Mouse (Mus musculus): ENCODE results near the gene Arpc1a. TPM values are rescaled to one million over a fixed set of nuclear protein-coding genes. Genes with fewer than 3 reads are reported as not detected.

Gene Arpc1a
- polyA plus RNA-seq, 1 experiment = 197 TPM

GRCm38 (mm10) chr5:145139571-145140519 is 56.2 kb downstream of the Arpc1a start, which contains the start of the genes Pdap1 and Bud31:
Gene Pdap1 (minus strand): TSS chr5:145140238.
Gene Bud31 (plus strand): TSS chr5:145140362.
- DNase-seq (ENCODE audit: low read depth) = no peak

DNA sequence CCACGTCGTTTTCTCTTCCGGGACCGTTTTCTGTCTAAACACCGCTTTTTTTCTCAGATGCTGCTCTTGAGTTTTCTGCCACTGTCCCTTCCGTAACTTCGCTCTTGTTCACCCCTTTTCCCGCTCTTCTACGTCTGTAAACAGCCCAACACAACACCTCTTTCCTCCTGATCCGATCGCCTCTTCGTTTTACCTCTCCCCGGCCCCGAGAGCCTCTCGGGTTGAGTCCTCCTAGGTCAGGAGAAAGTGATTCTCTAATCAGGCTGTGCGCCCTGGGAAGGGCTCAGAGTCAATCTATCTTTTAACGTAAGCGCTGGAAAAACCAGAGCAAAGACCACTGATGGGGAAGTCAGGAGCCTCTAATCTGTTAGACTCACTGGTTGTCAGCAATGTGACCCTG is 57.0 kb downstream of the Arpc1a start:
- no peak for DNase-seq (ENCODE audit: low read depth)

- no peak for DNase-seq (ENCODE audit: low read depth)
Measured at GRCm38 (mm10) chr5:145147748-145148147, 64.1 kb downstream of the Arpc1a start.

DNA sequence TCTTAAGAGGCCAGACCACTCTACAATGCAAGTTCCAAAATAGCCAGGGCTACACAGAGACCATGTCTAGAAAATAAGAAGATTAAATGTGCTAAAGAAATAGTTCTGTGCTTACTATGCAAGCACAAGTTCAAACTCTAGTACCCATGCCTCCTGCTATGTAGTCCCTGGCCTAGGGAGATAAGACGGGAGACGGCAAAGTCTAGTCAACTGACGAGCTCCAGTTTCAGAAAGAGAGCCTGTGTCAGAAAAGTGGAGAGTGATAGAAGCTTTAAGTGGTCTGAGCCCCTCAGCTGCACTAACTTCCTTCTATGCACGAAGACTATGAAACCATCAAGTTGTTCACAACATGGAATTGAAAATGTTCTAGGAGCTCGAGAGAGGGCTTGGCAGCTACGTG is 65.7 kb downstream of the Arpc1a start:
- no peak for DNase-seq (ENCODE audit: low read depth)

GRCm38 (mm10) chr5:145152690-145153089 is 69.1 kb downstream of the Arpc1a start:
- no peak for DNase-seq (ENCODE audit: low read depth)

Other genes with a start within 250 kb of the Arpc1a start
- 29.6 and 29.8 TPM in 2 replicates for gene Smurf1, start 118.0 kb upstream of the Arpc1a start, polyA plus RNA-seq (2012; rRNA removed)
- 0.13 TPM in 1 of 2 replicates, not detected in the other for gene Gm4871, start 51.1 kb upstream of the Arpc1a start, polyA plus RNA-seq (2012; rRNA removed)
- 0.53 TPM in 1 of 2 replicates, not detected in the other for gene 1700018F24Rik, start 40.8 kb upstream of the Arpc1a start, polyA plus RNA-seq (2012; rRNA removed)
- 0.05 TPM in 1 of 2 replicates, not detected in the other for gene Kpna7, start 200 bp downstream of the Arpc1a start, polyA plus RNA-seq (2012; rRNA removed)
- 563 and 599 TPM in 2 replicates for gene Arpc1b, start 30.4 kb downstream of the Arpc1a start, polyA plus RNA-seq (2012; rRNA removed)
- gene Pdap1, start 56.4 kb downstream of the Arpc1a start, polyA plus RNA-seq (2012; rRNA removed) = 22.7 and 25.9 TPM in 2 replicates
- gene Bud31, start 56.5 kb downstream of the Arpc1a start, polyA plus RNA-seq (2012; rRNA removed) = 42.6 and 72.1 TPM in 2 replicates
- 15.8 and 17.7 TPM in 2 replicates for gene Ptcd1, start 83.3 kb downstream of the Arpc1a start, polyA plus RNA-seq (2012; rRNA removed)
- gene Cpsf4, start 83.4 kb downstream of the Arpc1a start, polyA plus RNA-seq (2012; rRNA removed) = 24.4 and 25.7 TPM in 2 replicates
- gene Atp5j2, start 108.2 kb downstream of the Arpc1a start, polyA plus RNA-seq (2012; rRNA removed) = 136 and 153 TPM in 2 replicates
- 4.4 and 4.7 TPM in 2 replicates for gene Zkscan14, start 118.0 kb downstream of the Arpc1a start, polyA plus RNA-seq (2012; rRNA removed)
- 8.2 and 8.4 TPM in 2 replicates for gene Zkscan5, start 120.7 kb downstream of the Arpc1a start, polyA plus RNA-seq (2012; rRNA removed)
- gene Zfp655, start 147.9 kb downstream of the Arpc1a start, polyA plus RNA-seq (2012; rRNA removed) = 17.6 and 23.9 TPM in 2 replicates
- gene Zscan25, start 196.7 kb downstream of the Arpc1a start, polyA plus RNA-seq (2012; rRNA removed) = 18.0 and 21.9 TPM in 2 replicates

Data from gonadal fat pad, adult 2 months (tissue).